Comparison of ENCODE assay signal across 12 mouse cellular contexts in genomic region chr5:117954429-117954828, GRCm38 (mm10).
"Had no signal": no experiment of that assay in that cellular context is flagged by ENCODE, and none has a peak within 500 bp of the region (broad histone marks: within the 10 kb centered on the region; RNA-seq: fewer than 3 reads in every experiment).

No protein-coding gene starts in this region.

- ATAC-seq: intestine, embryonic 15.5 days; midbrain, embryonic 15.5 days had no signal

- H3K27ac ChIP-seq: intestine, embryonic 15.5 days; liver, embryonic 13.5 days; midbrain, embryonic 15.5 days had no signal

- H3K27me3 ChIP-seq: intestine, embryonic 15.5 days; midbrain, embryonic 15.5 days had no signal

- H3K4me3 ChIP-seq: intestine, embryonic 15.5 days; liver, embryonic 13.5 days; midbrain, embryonic 15.5 days; myocyte had no signal

- H3K9ac ChIP-seq: intestine, embryonic 15.5 days; liver, embryonic 13.5 days; midbrain, embryonic 15.5 days had no signal

- H3K4me1 ChIP-seq: intestine, embryonic 15.5 days; midbrain, embryonic 15.5 days had no signal

- DNase-seq: kidney, adult 18-20 months; kidney, adult 9 months; kidney, postnatal 14 days; kidney, postnatal 4 days; liver, embryonic 13.5 days; lung, adult 2 months; lung, postnatal 14 days; lung, postnatal 4 days had no signal

- H3K36me3 ChIP-seq: intestine, embryonic 15.5 days; liver, embryonic 13.5 days; midbrain, embryonic 15.5 days had no signal

- H3K9me3 ChIP-seq: intestine, embryonic 15.5 days; liver, embryonic 13.5 days; midbrain, embryonic 15.5 days had no signal

- H3K4me2 ChIP-seq: intestine, embryonic 15.5 days; liver, embryonic 13.5 days; midbrain, embryonic 11.5 days; midbrain, embryonic 15.5 days had no signal
